Mouse (Mus musculus): ENCODE results near the gene Csf3. TPM values are rescaled to one million over a fixed set of nuclear protein-coding genes. Genes with fewer than 3 reads are reported as not detected.
A peak's percentile ranks its signal among the peaks of the same experiment; 100 is the strongest.

Gene Csf3
- total and polyA plus RNA-seq, 3 experiments, result 0.18 TPM; not detected in 2

DNA sequence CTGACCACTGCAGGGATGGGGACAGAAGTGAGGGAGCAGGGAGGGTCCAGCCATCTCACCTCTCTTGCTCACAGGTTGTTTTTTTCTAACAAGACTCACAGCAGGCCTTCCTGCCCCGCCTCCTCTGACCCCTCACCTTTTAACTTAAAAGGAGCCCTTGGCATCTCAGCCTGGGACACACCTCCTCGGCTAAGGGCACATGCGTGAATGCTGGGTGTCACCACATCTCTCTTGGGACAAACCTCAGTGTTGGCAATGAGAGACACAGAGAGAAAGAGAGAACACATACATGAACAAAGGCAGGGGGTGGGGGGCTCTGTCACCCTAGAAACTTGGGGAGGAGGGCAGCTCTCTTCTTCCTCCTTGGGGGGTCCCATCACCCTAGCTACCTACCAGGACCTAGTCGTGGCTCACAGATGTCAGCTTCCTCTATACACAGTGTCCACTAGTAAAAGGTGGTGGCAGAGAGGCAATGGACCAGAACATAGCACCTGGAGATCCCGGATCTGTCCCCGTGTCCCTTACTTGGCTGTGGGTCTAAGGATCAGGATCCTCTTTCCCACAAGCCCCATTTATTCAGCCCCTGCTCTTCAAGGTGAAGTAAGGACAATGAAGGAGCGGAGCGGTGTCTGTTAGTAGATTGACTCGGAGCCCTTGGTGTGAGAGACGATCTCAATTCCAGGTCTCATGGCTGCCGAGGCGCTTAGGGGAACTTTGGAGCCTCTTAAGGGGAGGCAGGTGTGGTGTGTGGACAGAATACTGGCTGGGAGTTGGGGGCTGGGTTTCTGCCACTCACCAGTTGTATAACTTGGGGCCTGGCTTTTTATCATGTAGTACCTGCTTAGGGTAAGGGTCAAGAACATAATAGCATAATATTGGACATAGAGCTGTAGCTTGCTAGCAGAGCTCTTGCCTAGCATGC is 45.1 kb downstream of the Csf3 start:
- Histone ChIP-seq H3K9me3 (replicated peaks; ENCODE audit: insufficient read depth, low read length) (no peaks in the 10 kb centered on the region), H3K36me3 (ENCODE audit: control insufficient read depth in 1 of 2, insufficient read depth in 2 of 2, low read length in 2 of 2) (peaks cover 0 to 28% of the 10 kb centered on the region in 2 experiments; a peak in 2 of 4 replicates), H3K4me1 (ENCODE audit: control insufficient read depth in 1 of 2, insufficient read depth in 2 of 2, low read length in 2 of 2) (peaks cover 30 to 41% of the 10 kb centered on the region in 2 experiments), H3K9ac (ENCODE audit: control insufficient read depth, low read depth, low read length, poor library complexity, severe bottlenecking) (peak overlapping the region; percentile 69), H3K4me3 (ENCODE audit: control insufficient read depth in 1 of 2, insufficient read depth in 1 of 2, low read depth in 2 of 2, low read length in 2 of 2) (peak overlapping the region in 1 of 2 experiments; percentile 40; a peak in 1 of 4 replicates), H3K79me2 (ENCODE audit: control insufficient read depth, insufficient read depth, low read length, poor library complexity) (peaks cover 6% of the 10 kb centered on the region), H3K27ac (ENCODE audit: control insufficient read depth, low read depth, low read length) (peak overlapping the region; percentile 87), H3K27me3 (ENCODE audit: control insufficient read depth in 1 of 2, insufficient read depth in 2 of 2, low read length in 2 of 2) (no peaks in the 10 kb centered on the region)
- DNase-seq (ENCODE audit: low read depth, low spot score), result no peak
- 0 out of 2 replicates have a peak, but pooled peaks have one; percentile 6 for TF ChIP-seq SIN3A (IDR thresholded peaks at IDR 0.05; ENCODE audit: low read length)
- no peak for TF ChIP-seq POLR2AphosphoS5 (IDR thresholded peaks at IDR 0.05; ENCODE audit: borderline replicate concordance, low read depth, low read length)

DNA sequence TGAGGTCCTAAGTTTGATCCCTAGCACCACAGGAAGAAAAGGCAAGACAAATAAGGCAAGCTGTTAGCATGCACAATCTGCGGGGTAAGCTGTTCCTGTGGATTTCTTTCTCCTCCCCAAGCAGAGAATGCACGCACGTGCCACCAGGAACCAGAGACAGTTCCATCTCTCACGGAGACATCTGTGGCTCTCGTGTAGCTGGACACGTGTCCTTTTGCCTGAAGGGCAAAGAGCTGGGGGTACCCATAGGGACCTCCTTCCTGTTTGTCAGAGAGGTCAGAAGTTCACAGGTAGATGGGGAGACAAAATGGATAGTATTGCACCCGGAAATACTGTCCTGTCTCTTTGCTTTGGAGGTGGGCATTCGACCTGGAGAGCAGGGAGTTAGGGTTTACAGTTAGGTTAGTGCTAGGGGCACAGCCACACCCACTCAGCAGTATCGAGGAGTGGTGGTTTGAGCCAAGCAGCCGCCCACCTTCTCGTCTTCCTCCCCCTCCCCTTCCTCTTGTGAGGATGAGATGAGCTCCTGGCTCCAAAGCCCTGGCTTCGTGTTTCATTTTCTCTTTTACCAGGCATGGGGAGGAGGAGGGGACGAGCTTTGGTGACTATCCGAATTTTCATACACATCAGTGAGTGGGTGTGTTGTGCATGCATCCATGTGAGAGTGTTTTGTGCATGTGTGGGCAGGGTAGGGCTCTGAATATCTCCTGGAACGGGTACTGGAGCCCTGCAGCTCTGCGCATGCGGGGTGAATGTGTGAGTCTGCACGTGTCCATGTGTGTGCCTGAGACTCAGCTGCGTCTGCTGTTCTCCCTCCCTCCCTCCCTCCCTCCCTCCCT is 46.0 kb downstream of the Csf3 start:
- peak overlapping the region; percentile 87 for H3K27ac ChIP-seq (ENCODE audit: control insufficient read depth, low read depth, low read length)
- no peaks in the 10 kb centered on the region for H3K9me3 ChIP-seq (replicated peaks; ENCODE audit: insufficient read depth, low read length)
- no peaks in the 10 kb centered on the region for H3K27me3 ChIP-seq (ENCODE audit: control insufficient read depth in 1 of 2, insufficient read depth in 2 of 2, low read length in 2 of 2)
- peaks cover 36 to 50% of the 10 kb centered on the region in 2 experiments for H3K4me1 ChIP-seq (ENCODE audit: control insufficient read depth in 1 of 2, insufficient read depth in 2 of 2, low read length in 2 of 2)
- peak; percentile 95 for DNase-seq (ENCODE audit: low read depth, low spot score)
- peak overlapping the region; percentile 40 to 59 for H3K4me3 ChIP-seq (ENCODE audit: control insufficient read depth in 1 of 2, insufficient read depth in 1 of 2, low read depth in 2 of 2, low read length in 2 of 2)
- H3K9ac ChIP-seq (ENCODE audit: control insufficient read depth, low read depth, low read length, poor library complexity, severe bottlenecking), result peak overlapping the region; percentile 69
- H3K36me3 ChIP-seq (ENCODE audit: control insufficient read depth in 1 of 2, insufficient read depth in 2 of 2, low read length in 2 of 2), result peaks cover 0 to 37% of the 10 kb centered on the region in 2 experiments; a peak in 2 of 4 replicates
- peaks cover 5% of the 10 kb centered on the region for H3K79me2 ChIP-seq (ENCODE audit: control insufficient read depth, insufficient read depth, low read length, poor library complexity)
- TF ChIP-seq E2F4 (IDR thresholded peaks at IDR 0.05; ENCODE audit: borderline replicate concordance, low read depth, low read length), result no peak
- TF ChIP-seq SMC3 (IDR thresholded peaks at IDR 0.05; ENCODE audit: low read depth, low read length), result no peak
- TF ChIP-seq TCF12 (IDR thresholded peaks at IDR 0.05; ENCODE audit: low read depth, low read length), result no peak; the same call in 1 of the 2 replicates
- 0 out of 2 replicates have a peak, but pooled peaks have one; percentile 31 for TF ChIP-seq ELF1 (IDR thresholded peaks at IDR 0.05; ENCODE audit: low read depth, low read length)
- no peak for TF ChIP-seq RAD21 (IDR thresholded peaks at IDR 0.05; ENCODE audit: low read depth, low read length)
- peak; percentile 85 for TF ChIP-seq USF1 (IDR thresholded peaks at IDR 0.05; ENCODE audit: low read depth, low read length)
- peak; percentile 39 for TF ChIP-seq ZMIZ1 (IDR thresholded peaks at IDR 0.05; ENCODE audit: low read depth, low read length)
- no peak for TF ChIP-seq USF2 (IDR thresholded peaks at IDR 0.05; ENCODE audit: borderline replicate concordance in 1 of 2, insufficient read depth in 1 of 2, low read depth in 1 of 2, low read length in 2 of 2)
- no peak; the same call in 1 of the 2 replicates for TF ChIP-seq HCFC1 (IDR thresholded peaks at IDR 0.05; ENCODE audit: low read depth, low read length)
- TF ChIP-seq GABPA (IDR thresholded peaks at IDR 0.05; ENCODE audit: low read depth, low read length), result no peak
- no peak for TF ChIP-seq ZKSCAN1 (IDR thresholded peaks at IDR 0.05; ENCODE audit: low read depth, low read length)
- 0 out of 2 replicates have a peak, but pooled peaks have one; percentile 27 for TF ChIP-seq JUND (IDR thresholded peaks at IDR 0.05; ENCODE audit: low read depth, low read length)
- TF ChIP-seq ZNF384 (IDR thresholded peaks at IDR 0.05; ENCODE audit: low read depth, low read length), result no peak
- peak; percentile 92 for TF ChIP-seq SIN3A (IDR thresholded peaks at IDR 0.05; ENCODE audit: low read length)
- TF ChIP-seq TAL1 (IDR thresholded peaks at IDR 0.05; ENCODE audit: low read length), result no peak
- no peak for TF ChIP-seq CHD1 (IDR thresholded peaks at IDR 0.05; ENCODE audit: low read depth, low read length)
- TF ChIP-seq TBP (IDR thresholded peaks at IDR 0.05; ENCODE audit: low read depth, low read length), result peak; percentile 68
- TF ChIP-seq RCOR1 (IDR thresholded peaks at IDR 0.05; ENCODE audit: low read depth, low read length), result 0 out of 2 replicates have a peak, but pooled peaks have one; percentile 7
- TF ChIP-seq MYB (IDR thresholded peaks at IDR 0.05; ENCODE audit: low read depth, low read length), result no peak
- TF ChIP-seq EP300 (IDR thresholded peaks at IDR 0.05; ENCODE audit: low read depth in 1 of 2, low read length in 2 of 2), result no peak; a peak in 2 of 4 replicates
- TF ChIP-seq CHD2 (IDR thresholded peaks at IDR 0.05; ENCODE audit: low read length), result no peak
- 0 out of 2 replicates have a peak, but pooled peaks have one; percentile 50 for TF ChIP-seq UBTF (IDR thresholded peaks at IDR 0.05; ENCODE audit: borderline replicate concordance, insufficient read depth, low read depth, low read length)
- TF ChIP-seq POLR2AphosphoS2 (IDR thresholded peaks at IDR 0.05; ENCODE audit: low read length), result peak; percentile 59; the same call in 1 of the 2 replicates
- peak; percentile 39 to 78; a peak in 3 of 4 replicates for TF ChIP-seq POLR2A (IDR thresholded peaks at IDR 0.05; ENCODE audit: control insufficient read depth in 1 of 2, insufficient read depth in 1 of 2, low read depth in 1 of 2, low read length in 2 of 2, poor library complexity in 1 of 2)
- TF ChIP-seq ETS1 (IDR thresholded peaks at IDR 0.05; ENCODE audit: low read depth, low read length), result peak; percentile 74

All from MEL (cell line).